Comparison of ENCODE assay signal across 10 mouse cellular contexts in genomic region chr10:9650050-9650825, GRCm38 (mm10). TPM values are rescaled to one million over a fixed set of nuclear protein-coding genes. Genes with fewer than 3 reads are reported as not detected.
DNase-seq lines count a peak whose midpoint lies in the region; ATAC-seq and TF ChIP-seq lines count a peak whose summit lies in the region.
"Had no signal": no experiment of that assay in that cellular context is flagged by ENCODE, and none has a peak within 500 bp of the region (broad histone marks: within the 10 kb centered on the region; RNA-seq: fewer than 3 reads in every experiment).

No protein-coding gene starts in this region.

- H3K4me2 ChIP-seq in embryonic facial prominence, embryonic 15.5 days (replicated peaks): 0 out of 2 replicates have a peak overlapping the region, but pooled peaks have one; percentile 8
- H3K4me2 ChIP-seq in liver, postnatal 0 days (ENCODE audit: low read depth, low read length): no peak overlapping the region
- H3K4me2 ChIP-seq: liver, embryonic 12.5 days had no signal

- 43% methylated on average over 6 of the region's 6 CpGs for WGBS in heart, adult 2 months
- 35% methylated on average over 6 of the region's 6 CpGs for WGBS in embryonic facial prominence, embryonic 15.5 days
- WGBS in cerebellum, adult 2 months: 42% methylated on average over 6 of the region's 6 CpGs
- WGBS in liver, postnatal 0 days (ENCODE audit: insufficient replicate concordance): 55% methylated on average over 6 of the region's 6 CpGs

- no peak for TF ChIP-seq POLR2A in heart, adult 2 months (IDR thresholded peaks at IDR 0.05; ENCODE audit: insufficient read depth, low read depth, low read length)
- no peak for TF ChIP-seq POLR2A in cerebellum, adult 2 months (IDR thresholded peaks at IDR 0.05; ENCODE audit: borderline replicate concordance, insufficient read depth, low read length)

- DNase-seq in heart, adult 2 months: no peak
- no peak for DNase-seq in heart, adult 8-10 months (ENCODE audit: low spot score)
- DNase-seq in left cerebral cortex, postnatal 14 days (ENCODE audit: low spot score in 2 of 2): peak; percentile 24 to 37
- DNase-seq in left cerebral cortex, postnatal 4 days: no peak
- peak; percentile 24 to 31 for DNase-seq in layer of hippocampus, postnatal 36 days
- no peak for DNase-seq in cerebellum, adult 2 months
- DNase-seq in liver, postnatal 0 days: no peak
- DNase-seq: cerebellum, adult 18-20 months had no signal

- no peaks in the 10 kb centered on the region; the same call in 1 of the 2 replicates for H3K4me1 ChIP-seq in heart, adult 2 months (ENCODE audit: control insufficient read depth, insufficient read depth, low read length)
- peaks cover 16% of the 10 kb centered on the region for H3K4me1 ChIP-seq in embryonic facial prominence, embryonic 15.5 days
- H3K4me1 ChIP-seq in cerebellum, adult 2 months (ENCODE audit: control insufficient read depth, insufficient read depth, low read length): no peaks in the 10 kb centered on the region
- no peaks in the 10 kb centered on the region for H3K4me1 ChIP-seq in liver, postnatal 0 days (ENCODE audit: insufficient read depth)

- H3K27ac ChIP-seq in heart, adult 2 months: no peak overlapping the region
- peak overlapping the region; percentile 34; the same call in 1 of the 2 replicates for H3K27ac ChIP-seq in embryonic facial prominence, embryonic 15.5 days (replicated peaks)
- H3K27ac ChIP-seq in cerebellum, adult 2 months (ENCODE audit: insufficient read depth, low read length): no peak overlapping the region
- no peak overlapping the region for H3K27ac ChIP-seq in liver, postnatal 0 days (ENCODE audit: low read depth)
- H3K27ac ChIP-seq: liver, embryonic 12.5 days had no signal

- H3K4me3 ChIP-seq in heart, adult 2 months: no peak overlapping the region
- H3K4me3 ChIP-seq in embryonic facial prominence, embryonic 15.5 days (replicated peaks): no peak overlapping the region
- H3K4me3 ChIP-seq in cerebellum, adult 2 months (replicated peaks; ENCODE audit: insufficient read depth, low read depth, low read length): no peak overlapping the region
- H3K4me3 ChIP-seq in liver, postnatal 0 days (ENCODE audit: low read depth, low read length): no peak overlapping the region
- H3K4me3 ChIP-seq: liver, embryonic 12.5 days had no signal

- TF ChIP-seq EP300 in heart, adult 2 months (IDR thresholded peaks at IDR 0.05; ENCODE audit: insufficient read depth, low read depth, low read length): no peak
- no peak for TF ChIP-seq EP300 in liver, postnatal 0 days (IDR thresholded peaks at IDR 0.05; ENCODE audit: low read depth)

- no peaks in the 10 kb centered on the region for H3K79me2 ChIP-seq in heart, adult 2 months (replicated peaks; ENCODE audit: control insufficient read depth, insufficient read depth, low read length)

- intact Hi-C loops in heart, adult 2 months (cut with DNase I): no loop called here
- intact Hi-C loops in left cerebral cortex, postnatal 14 days (cut with DNase I): no loop called here
- intact Hi-C loops in left cerebral cortex, postnatal 4 days (cut with DNase I): no loop called here

- H3K9me3 ChIP-seq in embryonic facial prominence, embryonic 15.5 days (replicated peaks): no peaks in the 10 kb centered on the region
- H3K9me3 ChIP-seq in liver, postnatal 0 days (ENCODE audit: low read length): no peaks in the 10 kb centered on the region
- H3K9me3 ChIP-seq: liver, embryonic 12.5 days had no signal

- no peaks in the 10 kb centered on the region for H3K36me3 ChIP-seq in heart, adult 2 months (ENCODE audit: control insufficient read depth, insufficient read depth, low read length)
- no peaks in the 10 kb centered on the region for H3K36me3 ChIP-seq in embryonic facial prominence, embryonic 15.5 days
- H3K36me3 ChIP-seq in liver, postnatal 0 days (replicated peaks; ENCODE audit: insufficient read depth, low read length): no peaks in the 10 kb centered on the region
- H3K36me3 ChIP-seq: liver, embryonic 12.5 days had no signal

- H3K27me3 ChIP-seq in heart, adult 2 months (ENCODE audit: control insufficient read depth, insufficient read depth, low read length): no peaks in the 10 kb centered on the region
- no peaks in the 10 kb centered on the region for H3K27me3 ChIP-seq in embryonic facial prominence, embryonic 15.5 days
- no peaks in the 10 kb centered on the region for H3K27me3 ChIP-seq in cerebellum, adult 2 months (ENCODE audit: control insufficient read depth, insufficient read depth, low read length)
- no peaks in the 10 kb centered on the region for H3K27me3 ChIP-seq in liver, postnatal 0 days (ENCODE audit: insufficient read depth, low read length)
- H3K27me3 ChIP-seq: liver, embryonic 12.5 days had no signal

- peak overlapping the region; percentile 28 for H3K9ac ChIP-seq in heart, adult 2 months (ENCODE audit: low read depth, low read length)
- no peak overlapping the region for H3K9ac ChIP-seq in embryonic facial prominence, embryonic 15.5 days
- no peak overlapping the region for H3K9ac ChIP-seq in liver, postnatal 0 days (replicated peaks)
- H3K9ac ChIP-seq: liver, embryonic 12.5 days had no signal

- ATAC-seq in embryonic facial prominence, embryonic 15.5 days (ENCODE audit: insufficient number of reproducible peaks, low FRiP score, low TSS enrichment, low read depth): peak; percentile 54; the same call in 1 of the 2 replicates
- ATAC-seq in liver, postnatal 0 days: no peak
- ATAC-seq: liver, embryonic 12.5 days had no signal

- TF ChIP-seq CTCF in heart, adult 2 months (IDR thresholded peaks at IDR 0.05): no peak
- TF ChIP-seq CTCF in cerebellum, adult 2 months (IDR thresholded peaks at IDR 0.05; ENCODE audit: borderline replicate concordance, insufficient read depth, low read depth, low read length): no peak
- TF ChIP-seq CTCF in liver, postnatal 0 days (IDR thresholded peaks at IDR 0.05; ENCODE audit: low read depth): no peak

RNA-seq across cellular contexts. Expression of gene Samd5, which starts 24.8 kb away (rescaled TPM):
- total RNA-seq in heart, adult 2 months (2021): 1 to 10 TPM; 3.0 to 3.8 TPM
- 1.2 and 1.7 TPM in 2 replicates for polyA plus RNA-seq in heart, adult 2 months (2012; rRNA removed)
- 1 to 10 TPM; 2.5 to 4.4 (median 3.2) TPM for total RNA-seq in heart, adult 8-10 months (2022)
- total RNA-seq in left cerebral cortex, postnatal 14 days (2021): 10 to 100 TPM; 12.4 to 14.4 TPM
- total RNA-seq in left cerebral cortex, postnatal 4 days (2021): 10 to 100 TPM; 14.6 to 20.1 TPM
- 11.2 and 11.3 TPM in 2 replicates for polyA plus RNA-seq in embryonic facial prominence, embryonic 15.5 days (2015; fragmentation: Nextera tagmentation; extraction: Ambion mirVana)
- 10 to 100 TPM; 12.6 to 12.9 TPM for total RNA-seq in layer of hippocampus, postnatal 36 days (2021)
- 3.2 and 3.8 TPM in 2 replicates for polyA plus RNA-seq in cerebellum, adult 2 months (2012; rRNA removed)
- polyA plus RNA-seq in liver, postnatal 0 days (2015; fragmentation: Nextera tagmentation; extraction: Ambion mirVana): 0.66 and 0.67 TPM in 2 replicates

Comparison
In these comparisons a context has a peak if more than half of its experiments do, and no peak if none do; other contexts are left out.
1. DNase-seq: peak in left cerebral cortex, postnatal 14 days (2 of 2) and layer of hippocampus, postnatal 36 days (2 of 2); none in heart, adult 2 months (0 of 2), heart, adult 8-10 months (single experiment), left cerebral cortex, postnatal 4 days (single experiment), cerebellum, adult 2 months (0 of 2) and liver, postnatal 0 days (single experiment).